ENCODE assay signal across 18 mouse cellular contexts in genomic region chr10:106242180-106242579, GRCm38 (mm10).
DNase-seq lines count a peak whose midpoint lies in the region; ATAC-seq and TF ChIP-seq lines count a peak whose summit lies in the region.
"Had no signal": no experiment of that assay in that cellular context is flagged by ENCODE, and none has a peak within 500 bp of the region (broad histone marks: within the 10 kb centered on the region; RNA-seq: fewer than 3 reads in every experiment).

No protein-coding gene starts in this region.

- no peak overlapping the region for H3K4me3 ChIP-seq in heart, embryonic 14.5 days (ENCODE audit: control insufficient read depth in 1 of 2, insufficient read depth in 1 of 2, low read depth in 1 of 2, low read length in 2 of 2)
- H3K4me3 ChIP-seq in heart, adult 2 months: no peak overlapping the region
- no peak overlapping the region for H3K4me3 ChIP-seq in left cerebral cortex, adult 2 months
- H3K4me3 ChIP-seq in midbrain, postnatal 0 days (ENCODE audit: low read depth, low read length): no peak overlapping the region
- H3K4me3 ChIP-seq in midbrain, embryonic 11.5 days (ENCODE audit: low read depth, low read length): no peak overlapping the region
- H3K4me3 ChIP-seq: embryonic facial prominence, embryonic 13.5 days; limb, embryonic 13.5 days; liver, embryonic 15.5 days had no signal

- H3K27me3 ChIP-seq in heart, embryonic 14.5 days (ENCODE audit: control insufficient read depth, insufficient read depth, low read length): no peaks in the 10 kb centered on the region
- H3K27me3 ChIP-seq in heart, adult 2 months (ENCODE audit: control insufficient read depth, insufficient read depth, low read length): no peaks in the 10 kb centered on the region
- no peaks in the 10 kb centered on the region for H3K27me3 ChIP-seq in midbrain, postnatal 0 days (ENCODE audit: insufficient read depth, low read length)
- H3K27me3 ChIP-seq in midbrain, embryonic 11.5 days (ENCODE audit: control insufficient read depth, insufficient read depth, low read length): no peaks in the 10 kb centered on the region
- H3K27me3 ChIP-seq: embryonic facial prominence, embryonic 13.5 days; limb, embryonic 13.5 days; liver, embryonic 15.5 days had no signal

- no peak for ATAC-seq in cerebellum, adult (ENCODE audit: insufficient number of reproducible peaks, low FRiP score, low TSS enrichment)
- ATAC-seq in heart, embryonic 14.5 days (ENCODE audit: insufficient number of reproducible peaks, insufficient read depth, low FRiP score, low read depth): 0 out of 2 replicates have a peak, but pooled peaks have one; percentile 39
- ATAC-seq in midbrain, postnatal 0 days (ENCODE audit: low FRiP score): no peak
- ATAC-seq in midbrain, embryonic 11.5 days (ENCODE audit: low FRiP score): no peak
- ATAC-seq: CD4-positive, CD25-positive, alpha-beta regulatory T cell, adult 4 months; intestine, embryonic 16.5 days; midbrain, embryonic 16.5 days had no signal

- H3K9me3 ChIP-seq in heart, embryonic 14.5 days (ENCODE audit: control insufficient read depth, low read length): no peaks in the 10 kb centered on the region
- H3K9me3 ChIP-seq in midbrain, postnatal 0 days (ENCODE audit: low read length): no peaks in the 10 kb centered on the region
- no peaks in the 10 kb centered on the region for H3K9me3 ChIP-seq in midbrain, embryonic 11.5 days (ENCODE audit: control insufficient read depth, low read length)
- H3K9me3 ChIP-seq: embryonic facial prominence, embryonic 13.5 days; G1E; limb, embryonic 13.5 days; liver, embryonic 15.5 days had no signal

- no peak overlapping the region for H3K9ac ChIP-seq in heart, embryonic 14.5 days (ENCODE audit: low read length)
- no peak overlapping the region for H3K9ac ChIP-seq in heart, adult 2 months (ENCODE audit: low read depth, low read length)
- H3K9ac ChIP-seq in midbrain, postnatal 0 days (replicated peaks; ENCODE audit: low read length, poor library complexity, severe bottlenecking): no peak overlapping the region
- H3K9ac ChIP-seq in midbrain, embryonic 11.5 days (ENCODE audit: low read length): no peak overlapping the region
- H3K9ac ChIP-seq: embryonic facial prominence, embryonic 13.5 days; limb, embryonic 13.5 days; liver, embryonic 15.5 days had no signal

- H3K79me2 ChIP-seq in heart, adult 2 months (replicated peaks; ENCODE audit: control insufficient read depth, insufficient read depth, low read length): no peaks in the 10 kb centered on the region

- TF ChIP-seq EP300 in heart, adult 2 months (IDR thresholded peaks at IDR 0.05; ENCODE audit: insufficient read depth, low read depth, low read length): no peak

- DNase-seq in cerebellum, postnatal 10 days: peak; percentile 44 to 66
- DNase-seq in heart, adult 2 months: no peak
- peak; percentile 11 to 46 for DNase-seq in left cerebral cortex, postnatal 14 days (ENCODE audit: low spot score in 2 of 2)
- DNase-seq in left cerebral cortex, adult 2 months (ENCODE audit: extremely low spot score in 1 of 2, low spot score in 2 of 2): no peak
- DNase-seq in midbrain, postnatal 0 days (ENCODE audit: low spot score): peak; percentile 74
- no peak for DNase-seq in midbrain, embryonic 11.5 days (ENCODE audit: low spot score, missing footprints)
- DNase-seq: cerebellum, adult 11 months; heart, adult 11 months; thymus, adult 18-20 months had no signal

- no peaks in the 10 kb centered on the region for H3K36me3 ChIP-seq in heart, embryonic 14.5 days (ENCODE audit: control insufficient read depth, insufficient read depth, low read length)
- H3K36me3 ChIP-seq in heart, adult 2 months (ENCODE audit: control insufficient read depth, insufficient read depth, low read length): no peaks in the 10 kb centered on the region
- no peaks in the 10 kb centered on the region for H3K36me3 ChIP-seq in midbrain, postnatal 0 days (ENCODE audit: insufficient read depth, low read length)
- H3K36me3 ChIP-seq in midbrain, embryonic 11.5 days (ENCODE audit: control insufficient read depth, insufficient read depth, low read length): no peaks in the 10 kb centered on the region
- H3K36me3 ChIP-seq: embryonic facial prominence, embryonic 13.5 days; G1E; limb, embryonic 13.5 days; liver, embryonic 15.5 days had no signal

- intact Hi-C loops in heart, adult 2 months (cut with DNase I): no loop called here
- intact Hi-C loops in left cerebral cortex, postnatal 14 days (cut with DNase I): no loop called here
- intact Hi-C loops in left cerebral cortex, adult 2 months (cut with DNase I): no loop called here

- no peaks in the 10 kb centered on the region for H3K4me1 ChIP-seq in heart, embryonic 14.5 days (ENCODE audit: control insufficient read depth in 2 of 2, insufficient read depth in 2 of 2, low read length in 2 of 2)
- H3K4me1 ChIP-seq in heart, adult 2 months (ENCODE audit: control insufficient read depth, insufficient read depth, low read length): no peaks in the 10 kb centered on the region
- H3K4me1 ChIP-seq in midbrain, postnatal 0 days (ENCODE audit: insufficient read depth, low read length): no peaks in the 10 kb centered on the region
- H3K4me1 ChIP-seq in midbrain, embryonic 11.5 days (ENCODE audit: control insufficient read depth, insufficient read depth, low read length): no peaks in the 10 kb centered on the region
- H3K4me1 ChIP-seq: embryonic facial prominence, embryonic 13.5 days; limb, embryonic 13.5 days; liver, embryonic 15.5 days had no signal

- no peak overlapping the region for H3K27ac ChIP-seq in heart, embryonic 14.5 days (replicated peaks in 1 of 2; ENCODE audit: control insufficient read depth in 1 of 2, insufficient read depth in 1 of 2, low read depth in 2 of 2, low read length in 2 of 2)
- no peak overlapping the region for H3K27ac ChIP-seq in heart, adult 2 months
- no peak overlapping the region for H3K27ac ChIP-seq in left cerebral cortex, adult 2 months
- H3K27ac ChIP-seq in midbrain, postnatal 0 days (ENCODE audit: low read depth, low read length): no peak overlapping the region
- no peak overlapping the region for H3K27ac ChIP-seq in midbrain, embryonic 11.5 days (ENCODE audit: low read depth, low read length)
- H3K27ac ChIP-seq: embryonic facial prominence, embryonic 13.5 days; limb, embryonic 13.5 days; liver, embryonic 15.5 days had no signal

- TF ChIP-seq CTCF in heart, adult 2 months (IDR thresholded peaks at IDR 0.05): no peak
- no peak for TF ChIP-seq CTCF in left cerebral cortex, adult 2 months (IDR thresholded peaks at IDR 0.05)
- no peak for TF ChIP-seq CTCF in midbrain, postnatal 0 days (IDR thresholded peaks at IDR 0.05)

- 30% methylated on average over 1 of the region's 1 CpGs for WGBS in heart, embryonic 14.5 days
- WGBS in heart, adult 2 months: 19% methylated on average over 1 of the region's 1 CpGs
- WGBS in midbrain, postnatal 0 days: 64% methylated on average over 1 of the region's 1 CpGs
- WGBS in midbrain, embryonic 11.5 days: 84% methylated on average over 1 of the region's 1 CpGs

- no peak overlapping the region for H3K4me2 ChIP-seq in heart, embryonic 14.5 days (ENCODE audit: low read length)
- H3K4me2 ChIP-seq in midbrain, postnatal 0 days (ENCODE audit: low read depth, low read length, poor library complexity, severe bottlenecking): no peak overlapping the region
- H3K4me2 ChIP-seq in midbrain, embryonic 11.5 days: no peak overlapping the region
- H3K4me2 ChIP-seq: embryonic facial prominence, embryonic 13.5 days; limb, embryonic 13.5 days; liver, embryonic 15.5 days had no signal

- no peak for TF ChIP-seq POLR2A in heart, adult 2 months (IDR thresholded peaks at IDR 0.05; ENCODE audit: insufficient read depth, low read depth, low read length)

Comparison
In these comparisons a context has a peak if more than half of its experiments do, and no peak if none do; other contexts are left out.
1. DNase-seq: peak in cerebellum, postnatal 10 days (2 of 2), left cerebral cortex, postnatal 14 days (2 of 2) and midbrain, postnatal 0 days (single experiment); none in heart, adult 2 months (0 of 2), left cerebral cortex, adult 2 months (0 of 2) and midbrain, embryonic 11.5 days (single experiment).